Mouse (Mus musculus): ENCODE results near the gene Ssh1.
A peak's percentile ranks its signal among the peaks of the same experiment; 100 is the strongest.

The Ssh1 gene

DNA sequence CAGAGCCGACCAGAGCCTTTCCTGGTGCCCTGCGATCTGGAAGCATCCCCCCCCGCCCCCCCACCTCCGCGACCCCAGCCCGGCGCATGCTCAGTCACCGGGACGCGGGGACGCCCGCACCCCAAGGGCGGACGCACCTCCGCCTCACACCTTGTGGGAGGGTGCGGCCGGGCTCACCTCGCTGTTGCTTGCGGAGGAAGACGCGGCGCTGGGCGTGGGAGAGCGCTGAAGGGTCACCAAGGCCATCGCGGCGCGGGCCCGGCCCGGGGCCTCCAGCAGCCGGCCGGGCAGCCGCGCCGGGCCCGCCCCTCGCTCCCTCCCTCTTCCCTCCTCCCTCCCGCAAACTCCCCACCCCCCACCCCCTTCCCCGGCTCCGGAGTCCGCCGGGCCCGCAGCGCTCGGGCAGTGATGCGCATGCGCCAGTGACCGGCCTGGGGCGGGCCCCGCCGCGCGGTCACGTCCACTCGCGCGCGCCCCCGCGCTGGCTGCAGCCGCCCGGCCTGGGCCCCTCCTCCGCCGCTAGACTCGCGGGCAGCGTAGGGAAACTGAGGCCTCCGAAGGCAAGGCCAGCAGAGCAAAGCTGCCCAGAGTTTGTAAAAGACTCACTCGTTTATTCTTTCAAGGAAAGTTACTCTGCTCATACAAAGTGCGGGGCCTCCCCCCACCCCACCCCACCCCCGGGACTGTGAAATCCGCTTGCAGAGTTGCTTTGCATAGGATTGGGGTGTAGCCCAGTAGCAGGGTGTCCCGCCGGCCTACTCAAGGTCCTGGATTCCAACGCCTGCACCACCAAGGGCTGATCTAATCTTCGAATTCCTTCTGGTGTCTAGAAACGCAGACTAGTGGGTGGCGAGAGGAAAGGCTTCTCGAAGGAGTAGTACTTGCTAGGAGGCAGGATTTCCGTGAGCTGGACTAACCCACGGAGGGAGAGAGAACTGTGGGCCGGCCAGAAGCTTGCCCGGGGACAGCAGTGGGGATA, at the start of gene Ssh1:
TSS of gene Ssh1 (minus strand) at position 408 of the 979 bp plus-strand sequence.
- DNase-seq (ENCODE audit: low spot score in 2 of 2), result peak; percentile 88 to 90

DNA sequence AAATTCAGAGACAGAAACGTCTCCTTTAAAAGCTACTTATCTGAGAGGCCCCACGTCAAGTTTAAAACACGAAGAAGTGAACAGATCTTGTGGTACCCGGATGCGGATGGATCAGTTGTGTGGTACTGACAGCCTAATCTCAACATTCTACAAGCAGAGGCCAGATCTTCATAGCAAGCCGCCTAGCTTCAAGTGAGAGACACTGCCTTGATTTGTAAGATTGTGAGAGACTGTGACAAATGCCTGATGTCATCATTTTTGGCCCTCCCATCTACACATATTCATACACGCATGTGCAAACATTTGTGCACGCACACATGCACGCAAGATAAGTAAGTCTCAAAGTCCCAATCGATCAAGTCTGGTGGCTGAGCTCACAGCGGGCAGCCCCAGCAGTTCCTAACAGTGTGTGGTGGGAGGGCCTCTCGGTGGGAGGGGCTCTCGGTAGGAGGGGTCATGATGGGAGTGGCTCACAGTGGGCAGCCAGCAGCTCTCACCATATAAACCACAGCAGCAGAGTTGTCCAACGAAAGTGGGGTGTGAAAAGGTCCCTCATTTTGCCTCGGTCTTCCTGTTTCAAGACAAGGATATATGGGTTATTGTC, 47.7 kb upstream of the Ssh1 start:
- DNase-seq (ENCODE audit: low spot score in 2 of 2), result no peak

DNA sequence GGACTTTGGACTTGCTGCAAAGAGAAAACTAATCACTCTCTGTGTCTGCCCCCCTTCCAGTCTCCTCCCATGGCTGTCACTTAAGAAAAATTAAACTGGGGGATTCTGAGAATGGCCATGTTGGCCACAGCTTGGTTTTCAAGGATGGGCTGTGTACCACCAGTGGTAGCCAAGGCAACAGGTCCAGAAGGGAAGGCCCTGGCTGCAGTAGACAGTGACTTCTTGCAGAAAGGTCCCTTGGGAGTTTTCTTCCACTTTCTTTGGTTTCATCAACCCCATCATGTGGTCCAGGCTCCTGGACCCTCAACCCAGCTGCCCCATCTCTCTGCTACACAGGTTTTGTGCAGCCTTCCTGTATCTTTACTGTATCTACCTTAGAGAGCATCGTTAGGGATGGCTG, 47.2 kb upstream of the Ssh1 start:
- no peak for DNase-seq (ENCODE audit: low spot score in 2 of 2)

DNA sequence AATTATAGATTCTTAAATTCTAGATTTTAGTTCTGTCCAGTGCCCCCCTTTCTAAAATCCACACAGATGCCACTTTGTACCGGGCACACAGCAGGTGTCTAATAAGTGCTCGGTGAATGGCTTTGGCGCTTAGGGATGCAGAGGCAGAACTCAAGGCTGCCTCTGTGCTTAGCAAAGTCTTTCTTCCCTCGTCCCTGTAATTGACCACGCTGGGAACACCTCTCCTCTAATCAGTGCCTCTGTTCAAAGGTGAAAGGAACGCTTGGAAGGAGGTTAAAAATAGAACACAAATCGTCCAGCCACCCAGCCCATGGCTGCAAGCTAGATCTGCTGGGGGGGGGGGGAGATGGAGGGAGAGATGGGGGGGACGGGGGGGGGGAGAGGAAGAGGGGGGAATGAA, 46.8 kb upstream of the Ssh1 start:
- DNase-seq (ENCODE audit: low spot score in 2 of 2), result no peak

DNA sequence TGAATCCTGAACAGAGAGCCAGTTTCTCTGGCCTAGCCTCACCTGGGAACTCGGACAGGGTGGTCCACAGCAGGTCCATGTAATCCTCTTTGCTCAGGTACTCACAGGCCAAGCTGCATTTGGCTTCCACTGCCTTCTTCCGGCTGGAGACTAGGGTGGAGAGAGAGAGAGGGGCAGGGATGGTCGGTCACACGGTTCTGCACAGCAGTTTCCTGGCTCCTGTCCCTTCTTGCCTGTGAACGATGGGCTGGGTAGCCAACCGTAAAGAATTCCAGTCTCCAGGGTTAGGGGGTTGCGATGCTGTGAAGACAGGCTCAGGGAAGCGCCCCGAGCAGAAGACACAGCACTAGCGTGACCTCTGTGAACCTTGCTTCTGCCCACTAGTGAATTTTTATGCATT, 41.4 kb upstream of the Ssh1 start:
- no peak for DNase-seq (ENCODE audit: low spot score in 2 of 2)

DNA sequence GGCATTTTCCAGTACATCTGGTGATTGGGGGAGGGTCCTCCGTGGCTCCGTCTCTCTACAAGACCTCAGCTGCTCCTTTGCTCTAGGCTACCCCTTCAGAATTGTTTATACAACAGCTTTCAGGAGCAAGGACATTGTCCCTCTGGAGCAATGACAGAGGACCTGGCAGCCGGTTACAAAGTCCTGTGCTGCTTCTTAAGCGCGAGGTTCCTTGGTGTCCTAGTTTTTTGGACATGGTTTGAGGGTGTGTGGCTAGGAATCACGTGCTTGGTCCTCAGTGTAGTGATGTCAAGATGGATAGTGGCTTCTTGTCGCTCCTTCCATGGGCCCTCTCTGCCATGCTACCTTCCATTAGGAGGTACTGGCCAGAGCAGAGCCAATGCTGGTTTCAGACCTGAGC, 40.7 kb upstream of the Ssh1 start:
- no peak for DNase-seq (ENCODE audit: low spot score in 2 of 2)

DNA sequence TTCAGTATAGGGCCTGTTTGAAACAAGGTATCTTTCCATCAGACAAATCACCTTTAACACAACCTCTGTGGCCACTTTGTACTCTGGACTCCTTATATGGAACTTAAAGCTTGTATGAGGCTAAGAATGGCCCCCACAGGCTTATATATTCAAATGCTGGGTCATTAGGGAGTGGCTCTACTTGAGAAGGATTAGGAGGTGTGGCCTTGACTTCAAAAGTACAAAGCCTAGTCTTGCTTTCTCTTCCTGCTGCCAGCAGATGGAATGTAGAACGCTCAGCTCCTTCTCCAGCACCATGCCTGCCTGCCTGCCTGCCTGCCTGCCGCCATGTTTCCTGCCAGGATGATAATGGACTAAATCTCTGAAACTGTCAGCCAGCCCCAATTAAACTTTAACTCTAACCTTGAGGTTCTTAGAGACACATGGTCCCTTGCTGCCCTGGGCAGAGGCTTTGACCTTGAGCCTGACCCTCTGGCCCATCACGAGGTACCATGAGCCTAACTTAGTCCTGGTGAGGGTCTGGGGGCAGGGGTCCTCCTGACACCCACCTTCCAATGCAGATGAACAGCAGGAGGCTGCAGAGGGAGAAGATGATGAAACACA, 38.6 kb upstream of the Ssh1 start:
- DNase-seq (ENCODE audit: low spot score in 2 of 2), result no peak

DNA sequence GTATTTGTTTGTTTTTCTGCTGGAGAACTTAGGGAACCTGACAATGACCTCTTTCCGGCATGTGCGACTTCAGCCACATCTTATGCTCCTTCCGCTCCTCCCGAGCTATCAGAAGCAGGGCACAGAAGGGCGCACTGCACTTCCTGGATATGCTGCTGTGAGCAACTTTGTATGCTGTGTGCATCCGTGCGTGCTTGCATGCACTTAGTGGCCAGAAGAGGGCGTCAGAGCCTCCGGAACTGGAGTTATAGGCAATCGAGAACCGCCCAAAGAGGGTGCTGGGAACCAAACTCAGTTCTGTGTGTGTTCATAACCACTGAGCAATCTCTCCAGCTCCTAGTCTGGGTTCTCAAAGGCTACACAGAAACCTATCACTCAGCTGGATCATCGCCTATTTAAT, 37.0 kb upstream of the Ssh1 start:
- DNase-seq (ENCODE audit: low spot score in 2 of 2), result no peak

DNA sequence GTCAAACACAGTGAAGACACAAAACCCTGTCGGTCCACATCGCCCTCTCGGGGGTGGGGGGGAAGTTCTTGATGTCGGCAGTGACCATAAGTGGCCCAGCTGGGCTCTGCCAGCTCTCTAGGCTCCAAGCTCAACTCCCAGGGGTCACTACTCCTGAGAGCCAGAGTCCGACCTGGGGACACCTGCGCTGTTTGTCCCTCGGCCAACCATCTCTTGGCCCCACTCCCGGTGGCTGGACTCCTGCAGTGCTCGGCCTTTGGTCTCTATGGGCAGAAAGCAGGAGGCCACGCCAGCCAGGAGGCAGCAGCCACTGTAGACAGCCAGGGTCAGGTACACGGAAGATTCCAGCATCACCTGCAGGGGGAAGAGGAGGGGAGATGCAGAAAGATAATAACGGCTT, 34.4 kb upstream of the Ssh1 start:
- no peak for DNase-seq (ENCODE audit: low spot score in 2 of 2)

DNA sequence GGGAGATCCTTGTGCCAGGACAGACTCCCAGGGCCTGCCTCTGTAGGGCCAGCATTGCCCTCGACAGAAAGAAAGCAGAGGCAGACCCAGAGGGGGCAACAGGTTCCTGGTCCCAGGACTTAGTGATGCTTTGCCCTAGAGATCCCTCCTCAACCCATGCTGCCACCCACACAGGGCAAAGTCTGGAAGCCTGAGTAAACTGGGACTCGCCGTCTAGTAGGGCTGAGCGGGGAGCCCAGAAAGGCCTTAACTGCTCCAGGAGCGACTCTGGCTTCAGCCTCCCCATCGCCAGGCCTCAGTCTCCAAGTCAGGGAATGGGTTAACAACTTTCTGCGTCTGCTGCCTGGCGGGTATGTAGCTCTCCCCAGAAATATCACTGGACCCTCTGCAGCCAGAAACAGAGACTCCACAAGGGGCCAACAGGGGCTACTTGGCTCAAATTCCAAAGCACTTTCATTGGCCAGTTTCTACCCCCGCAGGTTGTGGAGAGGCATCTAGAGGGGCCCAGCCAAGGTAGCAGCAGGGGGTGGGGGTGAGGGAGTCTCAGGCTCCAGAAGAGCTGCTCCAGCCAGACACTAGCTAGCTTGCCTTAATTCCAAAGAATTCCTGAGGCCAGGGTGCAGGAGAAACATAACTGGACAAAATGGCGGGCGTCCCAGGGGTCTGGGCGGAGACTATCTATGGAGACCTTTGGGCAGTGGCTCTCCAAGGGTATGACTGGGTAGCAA, 33.7 kb upstream of the Ssh1 start:
- DNase-seq (ENCODE audit: low spot score in 2 of 2), result no peak

DNA sequence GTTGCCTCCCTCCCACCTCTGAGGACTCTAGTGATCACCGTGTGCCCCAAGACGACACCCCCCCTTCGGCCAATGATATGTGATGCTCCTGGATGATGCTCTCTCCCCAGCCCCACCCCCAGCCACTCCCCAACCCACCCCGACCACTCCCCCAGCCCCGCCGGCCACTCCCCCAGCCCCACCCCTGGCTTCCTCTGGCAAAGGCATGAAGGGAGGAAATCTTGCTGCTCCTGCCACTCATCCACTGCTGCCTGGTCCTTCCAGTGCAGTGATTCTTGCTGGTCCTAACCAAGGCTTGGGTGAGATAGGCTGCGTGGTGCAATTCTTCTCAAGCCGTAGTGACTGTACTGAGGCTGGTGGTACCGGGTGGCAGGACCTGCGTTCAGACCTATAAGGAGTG, 31.2 kb upstream of the Ssh1 start:
- DNase-seq (ENCODE audit: low spot score in 2 of 2), result no peak

DNA sequence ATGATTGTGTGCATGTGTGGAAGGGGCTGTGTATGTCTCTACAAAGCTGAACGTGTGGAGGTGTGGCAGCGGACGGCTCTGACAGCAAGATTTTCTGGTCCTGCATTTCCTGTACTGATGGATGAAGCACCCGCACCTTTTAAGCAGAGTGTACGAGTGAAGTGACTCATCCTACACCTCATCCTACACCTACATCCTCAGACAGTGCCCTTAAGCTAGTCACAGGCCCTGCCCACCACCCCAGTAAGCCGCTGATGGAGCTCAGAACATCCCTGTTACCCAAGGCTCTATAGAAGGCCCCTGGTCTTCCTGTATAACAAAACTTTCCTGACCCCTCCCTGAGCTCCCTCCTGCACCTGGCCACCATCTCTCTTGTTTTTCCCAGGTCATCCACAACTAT, 30.7 kb upstream of the Ssh1 start:
- no peak for DNase-seq (ENCODE audit: low spot score in 2 of 2)

DNA sequence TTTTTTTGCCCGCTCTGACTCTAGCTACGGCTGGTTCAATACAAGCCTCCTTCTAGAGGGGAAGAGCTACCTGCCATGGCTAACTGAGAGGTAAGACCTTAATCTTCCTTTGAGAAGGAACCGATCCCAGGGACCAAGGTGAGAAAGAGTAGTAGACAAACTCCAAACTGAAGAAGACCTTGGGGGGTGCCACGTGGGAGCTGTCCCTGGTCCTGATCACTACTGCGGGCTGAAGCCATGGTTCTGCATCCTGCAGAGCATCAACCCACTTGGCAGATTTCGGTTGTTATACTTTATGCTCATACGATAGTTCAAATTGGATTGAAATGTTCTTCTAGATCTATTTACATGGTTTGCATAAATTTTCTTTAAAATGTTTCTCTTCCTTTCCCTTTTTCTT, 21.4 kb upstream of the Ssh1 start:
- DNase-seq (ENCODE audit: low spot score in 2 of 2), result no peak

DNA sequence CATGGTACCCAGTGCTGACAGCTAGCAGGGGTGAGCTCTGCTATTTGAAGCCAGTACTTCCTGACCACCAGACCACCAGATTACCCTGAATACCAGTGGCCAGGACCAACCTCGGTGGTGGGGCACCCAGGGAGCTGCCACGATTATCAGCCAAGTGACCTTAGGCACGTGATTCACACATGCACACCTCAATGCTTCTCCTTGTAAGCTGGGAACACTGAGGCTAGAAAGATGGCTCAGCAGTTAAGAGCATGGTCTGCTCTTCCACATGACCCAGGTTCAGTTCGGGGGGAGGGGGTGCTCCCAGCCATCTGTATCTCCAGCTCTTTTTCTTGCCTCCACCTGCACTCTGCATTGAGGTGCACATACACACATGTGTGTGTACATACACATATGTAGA, 15.4 kb upstream of the Ssh1 start:
- no peak for DNase-seq (ENCODE audit: low spot score in 2 of 2)

DNA sequence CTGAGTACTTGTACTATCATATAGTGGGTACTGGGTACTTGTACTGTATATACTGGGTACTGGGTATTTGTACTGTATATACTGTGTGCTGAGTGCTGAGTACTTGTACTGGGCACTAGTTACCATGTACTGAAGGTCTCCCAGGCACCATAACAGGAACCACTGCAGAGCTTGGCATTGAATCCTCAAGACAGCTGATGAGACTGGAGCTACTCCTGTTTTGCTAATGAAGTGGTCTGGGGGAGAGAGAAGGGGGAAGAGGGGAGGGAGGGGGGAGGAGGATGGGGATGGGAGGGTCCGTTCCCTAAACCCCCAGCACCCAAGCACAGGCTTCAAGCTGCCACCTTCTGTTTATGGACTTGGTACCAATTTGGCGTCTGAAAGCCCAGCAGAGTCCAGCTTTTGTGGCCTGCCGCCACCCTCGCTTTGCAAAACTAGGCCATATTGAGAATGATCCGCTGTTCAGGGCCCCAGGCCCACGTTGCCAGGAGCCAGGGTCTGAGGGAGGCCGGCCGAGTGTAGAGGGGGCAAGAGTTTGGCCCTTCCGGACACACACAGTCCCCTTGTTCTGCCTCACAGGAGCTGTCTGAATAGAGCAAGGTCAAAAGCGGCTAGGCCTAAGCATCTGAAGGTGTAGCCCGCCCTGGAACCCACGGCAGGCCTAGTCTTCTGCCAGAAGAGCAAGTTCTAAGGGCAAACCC, 14.2 kb upstream of the Ssh1 start:
- DNase-seq (ENCODE audit: low spot score in 2 of 2), result no peak

DNA sequence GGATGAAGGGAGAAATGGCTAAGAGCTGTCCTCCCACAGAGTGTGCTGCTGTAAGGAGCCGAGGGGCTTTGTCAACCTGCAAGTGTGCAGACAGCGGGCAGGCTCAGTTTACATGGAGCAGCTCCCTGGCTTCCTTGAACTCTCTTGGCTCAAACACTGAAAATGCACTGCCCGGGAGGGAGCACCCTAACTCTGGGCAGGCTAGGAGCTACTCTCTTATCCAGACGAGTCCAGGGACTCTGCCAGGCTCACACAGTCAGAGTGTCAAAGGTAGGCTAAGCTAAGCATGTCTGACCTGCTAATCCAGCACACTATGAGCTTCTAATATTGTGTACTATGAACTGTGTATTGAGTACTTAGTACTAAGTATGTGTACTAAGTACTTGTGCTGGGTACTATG, 13.3 kb upstream of the Ssh1 start:
- no peak for DNase-seq (ENCODE audit: low spot score in 2 of 2)

DNA sequence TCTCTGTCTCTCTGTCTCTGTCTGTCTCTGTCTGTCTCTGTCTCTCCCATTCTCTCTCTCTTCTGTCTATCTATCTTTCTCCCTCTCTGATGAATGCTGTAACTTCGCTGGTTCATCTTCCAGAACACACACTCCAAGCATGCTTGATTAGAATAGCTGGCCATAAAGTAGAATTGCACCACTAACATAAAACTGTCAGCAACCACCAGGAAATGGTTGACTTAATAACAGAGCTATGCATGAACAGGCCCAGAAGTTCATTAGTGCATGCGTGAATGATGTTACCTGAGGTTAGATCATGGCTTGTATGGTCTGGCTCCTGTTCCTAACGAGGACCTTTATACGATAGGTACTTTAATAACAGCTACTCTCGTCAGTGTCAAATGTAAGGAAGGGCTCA, 11.4 kb upstream of the Ssh1 start:
- no peak for DNase-seq (ENCODE audit: low spot score in 2 of 2)

DNA sequence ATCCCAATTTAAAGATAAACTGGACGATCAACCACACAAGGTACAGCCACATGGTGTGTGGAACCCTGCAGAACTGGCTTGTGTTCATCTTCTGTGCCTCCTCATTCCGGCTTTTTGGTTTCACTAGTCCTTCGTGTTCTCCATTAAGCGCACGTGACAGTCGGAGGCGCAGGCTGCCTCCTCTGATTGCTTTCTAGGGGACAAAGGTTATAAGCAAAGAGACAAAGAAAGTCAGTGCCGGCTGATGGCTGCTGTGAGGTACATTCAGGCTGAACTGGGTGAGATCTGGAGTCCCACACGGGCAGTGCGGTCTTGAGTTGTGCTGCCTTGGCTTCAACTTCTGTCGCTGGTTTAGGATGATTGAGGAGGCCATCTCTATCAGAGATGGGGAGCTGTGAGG, 10.9 kb upstream of the Ssh1 start:
- DNase-seq (ENCODE audit: low spot score in 2 of 2), result no peak

DNA sequence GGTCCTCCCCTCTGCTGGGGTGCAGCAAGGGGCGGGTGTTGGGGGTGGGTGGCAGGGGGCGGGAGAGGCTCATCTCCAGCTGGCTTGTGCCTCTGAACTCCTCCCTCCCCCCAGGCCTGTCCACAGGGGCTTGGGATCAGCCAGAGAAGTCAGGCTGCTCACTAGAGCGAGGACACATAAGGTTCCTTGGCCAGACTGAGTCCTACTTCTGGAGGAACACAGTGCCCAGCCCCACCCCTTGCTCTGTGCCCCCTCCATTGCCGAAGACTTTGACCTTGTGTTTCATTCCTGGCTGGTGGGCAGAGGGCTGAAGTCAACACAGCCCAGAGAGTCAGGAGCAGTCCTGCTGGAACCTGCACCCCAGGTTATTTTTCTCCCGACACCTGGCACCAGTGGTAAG, 9.8 kb upstream of the Ssh1 start, which contains the start of gene Dao:
TSS of gene Dao (plus strand) at position 162 of the 400 bp plus-strand sequence.
- no peak for DNase-seq (ENCODE audit: low spot score in 2 of 2)

DNA sequence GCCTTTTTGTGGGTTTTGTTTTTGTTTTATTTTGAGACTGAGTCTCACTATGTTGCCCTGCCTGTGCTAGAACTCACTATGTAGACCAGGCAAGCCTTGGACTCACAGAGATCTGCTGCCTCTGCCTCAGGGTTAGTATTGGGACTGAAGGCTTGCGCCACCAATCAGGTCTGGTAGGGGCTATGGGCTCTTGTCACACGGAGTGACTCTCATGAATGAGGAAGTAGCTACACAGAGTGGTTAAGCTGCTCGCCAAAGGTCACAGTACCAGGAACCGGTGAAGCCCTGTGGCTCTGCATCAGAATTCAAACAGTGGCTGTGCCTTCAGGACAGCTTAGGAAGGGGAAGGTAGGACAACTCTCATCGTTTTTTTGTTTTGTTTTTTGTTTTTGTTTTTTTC, 5.7 kb upstream of the Ssh1 start:
- DNase-seq (ENCODE audit: low spot score in 2 of 2), result no peak

DNA sequence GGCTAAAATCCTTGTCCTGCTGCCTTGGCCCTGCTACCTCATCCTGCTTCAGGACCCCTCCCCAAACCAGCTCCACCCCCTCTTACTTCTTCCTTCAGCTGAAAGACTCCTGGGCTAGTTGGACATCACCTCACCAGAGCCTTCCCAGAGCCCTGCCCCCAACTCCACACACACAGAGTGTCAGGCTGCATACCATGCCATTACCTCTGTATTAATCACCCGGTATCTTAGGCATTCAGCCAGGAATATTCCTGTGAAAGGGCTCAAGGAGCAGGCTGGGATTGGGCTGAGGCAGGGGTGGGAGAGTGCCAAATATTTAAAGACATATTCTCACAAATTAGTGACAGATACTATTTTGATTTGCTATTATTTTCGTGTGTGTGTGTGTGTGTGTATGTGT, 2.8 kb upstream of the Ssh1 start:
- DNase-seq (ENCODE audit: low spot score in 2 of 2), result no peak
